Mouse (Mus musculus): Measurements from ENCODE around the gene Kcnmb3. TPM values are rescaled to one million over a fixed set of nuclear protein-coding genes. Genes with fewer than 3 reads are reported as not detected.

Kcnmb3 gene
- total RNA-seq (2023): 0.68 TPM

GRCm38 (mm10) chr3:32492097-32493090, at the start of gene Kcnmb3:
Kcnmb3 (minus strand) TSS chr3:32492231.

GRCm38 (mm10) chr3:32529303-32529898, 37.4 kb upstream of the Kcnmb3 start, which contains the start of gene Mfn1:
Mfn1 (plus strand) TSS chr3:32529465.

GRCm38 (mm10) chr3:32509496-32510374, 17.7 kb upstream of the Kcnmb3 start, which contains the start of gene Zfp639:
Zfp639 (plus strand) TSS chr3:32510259.

Other genes with a start within 250 kb of the Kcnmb3 start
- gene Zmat3, start 126.2 kb downstream of the Kcnmb3 start, total RNA-seq (2023): 8.4 TPM
- 42.1 TPM for gene Pik3ca, start 94.6 kb downstream of the Kcnmb3 start, total RNA-seq (2023)
- 37.4 TPM for gene Zfp639, start 18.0 kb upstream of the Kcnmb3 start, total RNA-seq (2023)
- gene Mfn1, start 37.2 kb upstream of the Kcnmb3 start, total RNA-seq (2023): 45.6 TPM
- gene Gnb4, start 124.4 kb upstream of the Kcnmb3 start, total RNA-seq (2023): 33.1 TPM
- 57.6 TPM for gene Actl6a, start 214.1 kb upstream of the Kcnmb3 start, total RNA-seq (2023)
- 70.1 TPM for gene Ndufb5, start 244.8 kb upstream of the Kcnmb3 start, total RNA-seq (2023)
- 6.7 TPM for gene Mrpl47, start 245.4 kb upstream of the Kcnmb3 start, total RNA-seq (2023)